Mouse (Mus musculus): ENCODE measurements around the gene Ccdc148. TPM values are rescaled to one million over a fixed set of nuclear protein-coding genes. Genes with fewer than 3 reads are reported as not detected.

Ccdc148 gene
- polyA plus RNA-seq, 1 experiment from 2014 or later = 1.2 TPM

- no peaks in the 10 kb centered on the region for H3K27me3 ChIP-seq (ENCODE audit: insufficient read depth, poor library complexity, severe bottlenecking)
- no peaks in the 10 kb centered on the region for H3K9me3 ChIP-seq
- H3K4me3 ChIP-seq = no peak overlapping the region
- H3K27ac ChIP-seq = no peak overlapping the region
- 90% methylated on average over 8 of the region's 8 CpGs for WGBS
- DNase-seq (ENCODE audit: low spot score) = no peak
- H3K36me3 ChIP-seq = no peaks in the 10 kb centered on the region
- no peaks in the 10 kb centered on the region; the same call in 1 of the 2 replicates for H3K4me1 ChIP-seq (replicated peaks)
Observed at GRCm38 (mm10) chr2:59129821-59130220, 30.7 kb downstream of the Ccdc148 start.

DNA sequence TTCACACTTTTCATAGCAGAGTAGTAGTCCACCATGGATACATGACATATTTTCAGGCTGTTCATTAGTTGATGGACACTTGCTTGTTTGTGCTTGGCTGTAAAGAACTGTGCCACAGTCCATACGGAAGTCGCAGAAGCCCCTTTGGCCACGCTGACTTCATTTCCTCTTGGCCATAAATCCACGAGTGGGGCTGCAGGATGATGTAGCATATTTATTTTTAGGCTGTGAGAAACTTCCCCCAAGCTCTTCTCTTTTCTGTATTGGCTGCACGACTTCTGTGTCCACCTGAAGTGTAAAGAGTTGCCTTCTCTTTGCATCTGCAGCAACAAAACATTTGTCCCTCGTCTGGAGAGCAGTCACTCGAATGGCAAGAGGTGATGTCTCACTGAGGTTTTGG is 31.5 kb downstream of the Ccdc148 start:
- Histone ChIP-seq H3K9me3 (no peaks in the 10 kb centered on the region), H3K36me3 (no peaks in the 10 kb centered on the region), H3K4me3 (no peak overlapping the region), H3K27ac (no peak overlapping the region), H3K27me3 (ENCODE audit: insufficient read depth, poor library complexity, severe bottlenecking) (no peaks in the 10 kb centered on the region), H3K4me1 (replicated peaks) (no peaks in the 10 kb centered on the region; the same call in 1 of the 2 replicates)
- no peak for DNase-seq (ENCODE audit: low spot score)
- 86% methylated on average over 7 of the region's 7 CpGs for WGBS

- 86% methylated on average over 5 of the region's 5 CpGs for WGBS
- H3K4me1 ChIP-seq (replicated peaks) = 0 out of 2 replicates have a peak, but pooled peaks cover 4% of the 10 kb centered on the region
- H3K27me3 ChIP-seq (ENCODE audit: insufficient read depth, poor library complexity, severe bottlenecking) = no peaks in the 10 kb centered on the region
- H3K27ac ChIP-seq = no peak overlapping the region
- no peak for DNase-seq (ENCODE audit: low spot score)
- no peaks in the 10 kb centered on the region for H3K36me3 ChIP-seq
- no peaks in the 10 kb centered on the region for H3K9me3 ChIP-seq
- H3K4me3 ChIP-seq = no peak overlapping the region
Observed at GRCm38 (mm10) chr2:59055615-59056145, 104.8 kb downstream of the Ccdc148 start.

DNA sequence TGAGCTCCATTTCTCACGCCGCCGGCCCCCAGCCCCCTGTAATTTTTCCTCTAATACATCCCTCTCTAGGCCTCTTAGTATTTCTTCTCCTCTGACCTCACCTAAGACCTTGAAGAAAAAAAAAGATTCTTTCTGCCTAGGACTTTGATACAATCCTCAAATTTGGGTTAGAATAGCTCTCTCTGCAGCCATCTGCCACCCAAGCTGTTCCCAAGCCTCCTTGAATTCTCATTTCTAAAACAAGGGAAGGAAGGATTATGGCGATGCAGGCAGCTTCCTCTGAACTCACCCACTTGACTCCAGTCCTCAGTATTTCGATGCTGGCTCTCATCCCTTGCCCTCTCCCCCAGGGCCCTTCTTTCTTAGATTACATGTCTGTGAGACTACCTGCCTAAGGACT is 106.1 kb downstream of the Ccdc148 start:
- H3K9me3 ChIP-seq = no peaks in the 10 kb centered on the region
- no peaks in the 10 kb centered on the region for H3K36me3 ChIP-seq
- no peak overlapping the region for H3K27ac ChIP-seq
- peaks cover 12% of the 10 kb centered on the region for H3K4me1 ChIP-seq (replicated peaks)
- H3K27me3 ChIP-seq (ENCODE audit: insufficient read depth, poor library complexity, severe bottlenecking) = no peaks in the 10 kb centered on the region
- H3K4me3 ChIP-seq = no peak overlapping the region
- no peak for DNase-seq (ENCODE audit: low spot score)
- 64% methylated on average over 5 of the region's 5 CpGs for WGBS

- no peak for DNase-seq (ENCODE audit: low spot score)
- Histone ChIP-seq H3K4me3 (no peak overlapping the region), H3K9me3 (no peaks in the 10 kb centered on the region), H3K36me3 (no peaks in the 10 kb centered on the region), H3K27me3 (ENCODE audit: insufficient read depth, poor library complexity, severe bottlenecking) (no peaks in the 10 kb centered on the region), H3K27ac (no peak overlapping the region), H3K4me1 (replicated peaks) (peaks cover 12% of the 10 kb centered on the region)
- 65% methylated on average over 7 of the region's 7 CpGs for WGBS
Observed at GRCm38 (mm10) chr2:59053461-59054039, 106.9 kb downstream of the Ccdc148 start.

GRCm38 (mm10) chr2:59050245-59050824 is 110.1 kb downstream of the Ccdc148 start:
- Histone ChIP-seq H3K9me3 (no peaks in the 10 kb centered on the region), H3K4me3 (no peak overlapping the region), H3K36me3 (no peaks in the 10 kb centered on the region), H3K27me3 (ENCODE audit: insufficient read depth, poor library complexity, severe bottlenecking) (no peaks in the 10 kb centered on the region), H3K27ac (no peak overlapping the region), H3K4me1 (replicated peaks) (peaks cover 12% of the 10 kb centered on the region)
- no peak for DNase-seq (ENCODE audit: low spot score)
- 78% methylated on average over 8 of the region's 8 CpGs for WGBS

DNA sequence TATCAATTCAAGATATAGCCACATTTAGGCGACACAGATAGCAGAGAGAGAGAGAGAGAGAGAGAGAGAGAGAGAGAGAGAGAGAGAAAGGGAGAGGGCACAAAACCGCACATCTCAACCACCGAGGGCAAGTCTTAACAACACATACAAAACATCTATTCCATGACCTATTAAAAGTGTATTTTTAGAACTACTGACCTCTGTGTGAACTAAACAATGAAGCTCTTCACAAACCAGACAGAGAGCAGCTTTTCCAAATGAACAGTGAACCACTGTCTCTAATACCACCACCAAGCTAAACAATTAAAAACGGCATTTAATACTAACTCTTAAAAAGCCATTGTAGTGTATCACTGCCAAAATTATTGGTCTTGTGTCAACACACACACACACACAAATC is 110.8 kb downstream of the Ccdc148 start:
- WGBS = 62% methylated on average over 4 of the region's 4 CpGs

DNA sequence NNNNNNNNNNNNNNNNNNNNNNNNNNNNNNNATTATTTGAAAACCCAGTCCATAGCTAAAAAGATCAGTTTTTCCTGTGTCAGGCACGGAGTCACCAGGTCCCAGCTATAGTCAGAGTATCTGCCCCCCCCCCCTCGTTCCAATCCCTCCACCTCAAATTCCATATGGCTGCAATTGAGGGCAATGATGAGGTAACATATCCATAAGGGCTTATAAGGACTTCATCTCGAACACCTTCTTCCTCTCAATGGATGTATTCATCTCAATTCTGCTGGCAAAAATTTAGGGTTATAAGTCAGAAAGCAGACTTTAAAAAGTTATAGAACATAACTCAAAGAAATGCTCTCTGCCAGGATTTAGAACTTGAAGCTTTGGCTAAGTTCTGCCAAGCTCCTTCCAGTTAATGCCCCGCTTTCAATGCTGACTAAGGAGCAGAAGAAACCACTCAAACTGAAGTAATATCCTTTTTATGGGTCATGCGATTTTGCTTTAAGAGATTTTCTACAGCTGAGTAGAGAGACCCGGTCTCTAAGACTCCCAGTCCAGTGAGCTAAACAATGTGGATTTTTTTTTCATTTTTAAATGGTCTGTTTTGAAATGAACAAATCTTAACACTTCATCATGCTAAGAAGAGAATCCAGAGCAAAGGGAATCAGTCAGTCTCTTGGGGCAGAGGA is 111.6 kb downstream of the Ccdc148 start:
- H3K4me3 ChIP-seq = no peak overlapping the region
- H3K36me3 ChIP-seq = no peaks in the 10 kb centered on the region
- H3K27me3 ChIP-seq (ENCODE audit: insufficient read depth, poor library complexity, severe bottlenecking) = no peaks in the 10 kb centered on the region
- 75% methylated on average over 6 of the region's 6 CpGs for WGBS
- DNase-seq (ENCODE audit: low spot score) = no peak
- H3K27ac ChIP-seq = no peak overlapping the region
- H3K4me1 ChIP-seq (replicated peaks) = peaks cover 14% of the 10 kb centered on the region
- no peaks in the 10 kb centered on the region for H3K9me3 ChIP-seq

More for the DNA sequence above, 110.8 kb downstream of the Ccdc148 start:
- no peaks in the 10 kb centered on the region for H3K9me3 ChIP-seq
- no peak for DNase-seq (ENCODE audit: low spot score)
- H3K4me1 ChIP-seq (replicated peaks) = peaks cover 12% of the 10 kb centered on the region
- H3K27me3 ChIP-seq (ENCODE audit: insufficient read depth, poor library complexity, severe bottlenecking) = no peaks in the 10 kb centered on the region
- H3K27ac ChIP-seq = no peak overlapping the region
- H3K36me3 ChIP-seq = no peaks in the 10 kb centered on the region
- H3K4me3 ChIP-seq = no peak overlapping the region

GRCm38 (mm10) chr2:59043313-59044032 is 117.0 kb downstream of the Ccdc148 start:
- Histone ChIP-seq H3K36me3 (no peaks in the 10 kb centered on the region), H3K27ac (0 out of 2 replicates have a peak overlapping the region, but pooled peaks have one; percentile 14), H3K4me3 (no peak overlapping the region), H3K9me3 (no peaks in the 10 kb centered on the region), H3K4me1 (replicated peaks) (peaks cover 12% of the 10 kb centered on the region), H3K27me3 (ENCODE audit: insufficient read depth, poor library complexity, severe bottlenecking) (no peaks in the 10 kb centered on the region)
- no peak for DNase-seq (ENCODE audit: low spot score)
- WGBS = 76% methylated on average over 22 of the region's 22 CpGs

- Histone ChIP-seq H3K4me3 (no peak overlapping the region), H3K9me3 (no peaks in the 10 kb centered on the region), H3K27me3 (ENCODE audit: insufficient read depth, poor library complexity, severe bottlenecking) (no peaks in the 10 kb centered on the region), H3K4me1 (replicated peaks) (peaks cover 12% of the 10 kb centered on the region), H3K27ac (no peak overlapping the region), H3K36me3 (no peaks in the 10 kb centered on the region)
- DNase-seq (ENCODE audit: low spot score) = no peak
- 63% methylated on average over 13 of the region's 13 CpGs for WGBS
Observed at GRCm38 (mm10) chr2:59042616-59043015, 117.9 kb downstream of the Ccdc148 start.

- DNase-seq (ENCODE audit: low spot score) = peak; percentile 34
- WGBS = 57% methylated on average over 6 of the region's 6 CpGs
- Histone ChIP-seq H3K27ac (no peak overlapping the region), H3K9me3 (no peaks in the 10 kb centered on the region), H3K36me3 (no peaks in the 10 kb centered on the region), H3K4me1 (replicated peaks) (0 out of 2 replicates have a peak, but pooled peaks cover 5% of the 10 kb centered on the region), H3K4me3 (no peak overlapping the region), H3K27me3 (ENCODE audit: insufficient read depth, poor library complexity, severe bottlenecking) (no peaks in the 10 kb centered on the region)
Observed at GRCm38 (mm10) chr2:59036433-59036832, 124.0 kb downstream of the Ccdc148 start.

- WGBS = 77% methylated on average over 3 of the region's 3 CpGs
- Histone ChIP-seq H3K4me1 (replicated peaks) (0 out of 2 replicates have a peak, but pooled peaks cover 5% of the 10 kb centered on the region), H3K36me3 (no peaks in the 10 kb centered on the region), H3K27ac (no peak overlapping the region), H3K4me3 (no peak overlapping the region), H3K27me3 (ENCODE audit: insufficient read depth, poor library complexity, severe bottlenecking) (no peaks in the 10 kb centered on the region), H3K9me3 (no peaks in the 10 kb centered on the region)
- DNase-seq (ENCODE audit: low spot score) = no peak
Observed at GRCm38 (mm10) chr2:59035206-59035605, 125.3 kb downstream of the Ccdc148 start.

Measured in hindbrain, embryonic 10.5 days (tissue).